Mouse (Mus musculus): ENCODE measurements around the gene Pdgfc. TPM values are rescaled to one million over a fixed set of nuclear protein-coding genes. Genes with fewer than 3 reads are reported as not detected.

Pdgfc gene
- polyA plus RNA-seq (2012; ENCODE audit: insufficient read depth, low replicate concordance): 0.19 TPM in 1 of 2 replicates, not detected in the other

DNA sequence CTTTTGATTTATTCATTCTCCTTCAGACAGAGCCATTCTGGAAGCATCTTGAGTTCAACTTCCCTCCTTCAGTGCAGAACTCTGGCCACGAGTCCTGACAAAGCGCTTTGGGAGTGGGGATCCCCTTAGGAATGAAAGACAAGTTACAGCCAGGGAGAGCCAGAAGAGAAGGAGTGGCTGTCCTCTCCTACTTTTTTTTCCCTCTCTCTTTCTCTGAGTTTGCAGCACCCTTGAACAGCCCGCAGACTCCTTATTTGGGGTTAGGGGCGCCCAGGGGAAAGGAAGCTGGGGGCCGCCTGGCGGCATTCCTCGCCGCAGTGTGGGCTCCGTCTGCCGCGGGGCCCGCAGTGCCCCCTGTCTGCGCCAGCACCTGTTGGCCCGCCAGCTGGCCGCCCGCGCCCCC is at the start of gene Pdgfc:
Pdgfc (plus strand) TSS at position 266 of the 403 bp plus-strand sequence.
- Histone ChIP-seq H3K4me3 (replicated peaks) (peak within 1 kb of the TSS; percentile 93), H3K4me1 (peaks cover 19% of the 10 kb centered on the region), H3K27me3 (replicated peaks) (peaks cover 48% of the 10 kb centered on the region), H3K9me3 (no peaks in the 10 kb centered on the region), H3K36me3 (replicated peaks; ENCODE audit: low read length) (no peaks in the 10 kb centered on the region)
- TF ChIP-seq FLI1 (IDR thresholded peaks at IDR 0.05; ENCODE audit: low read length): no peak
- TF ChIP-seq GATA1 (IDR thresholded peaks at IDR 0.05; ENCODE audit: borderline replicate concordance, low read length): no peak

- no peaks in the 10 kb centered on the region for H3K27me3 ChIP-seq (replicated peaks)
- no peaks in the 10 kb centered on the region for H3K36me3 ChIP-seq (replicated peaks; ENCODE audit: low read length)
- H3K9me3 ChIP-seq: no peaks in the 10 kb centered on the region
- H3K4me3 ChIP-seq (replicated peaks): no peak overlapping the region
- TF ChIP-seq GATA1 (IDR thresholded peaks at IDR 0.05; ENCODE audit: borderline replicate concordance, low read length): no peak
- no peaks in the 10 kb centered on the region for H3K4me1 ChIP-seq
Observed at GRCm38 (mm10) chr3:81009245-81009644, 27.0 kb upstream of the Pdgfc start.

- Histone ChIP-seq H3K36me3 (replicated peaks; ENCODE audit: low read length) (no peaks in the 10 kb centered on the region), H3K4me3 (replicated peaks) (no peak overlapping the region), H3K4me1 (no peaks in the 10 kb centered on the region), H3K27me3 (replicated peaks) (no peaks in the 10 kb centered on the region), H3K9me3 (no peaks in the 10 kb centered on the region)
- TF ChIP-seq GATA1 (IDR thresholded peaks at IDR 0.05; ENCODE audit: borderline replicate concordance, low read length) (no peak), FLI1 (IDR thresholded peaks at IDR 0.05; ENCODE audit: low read length) (no peak)
Observed at GRCm38 (mm10) chr3:81009899-81010298, 26.3 kb upstream of the Pdgfc start.

GRCm38 (mm10) chr3:81017385-81018051 is 18.7 kb upstream of the Pdgfc start:
- Histone ChIP-seq H3K4me3 (replicated peaks) (no peak overlapping the region), H3K4me1 (no peaks in the 10 kb centered on the region), H3K27me3 (replicated peaks) (no peaks in the 10 kb centered on the region), H3K36me3 (replicated peaks; ENCODE audit: low read length) (no peaks in the 10 kb centered on the region), H3K9me3 (no peaks in the 10 kb centered on the region)
- no peak for TF ChIP-seq GATA1 (IDR thresholded peaks at IDR 0.05; ENCODE audit: borderline replicate concordance, low read length)
- no peak for TF ChIP-seq FLI1 (IDR thresholded peaks at IDR 0.05; ENCODE audit: low read length)

- Histone ChIP-seq H3K9me3 (no peaks in the 10 kb centered on the region), H3K36me3 (replicated peaks; ENCODE audit: low read length) (no peaks in the 10 kb centered on the region), H3K4me1 (no peaks in the 10 kb centered on the region), H3K27me3 (replicated peaks) (no peaks in the 10 kb centered on the region), H3K4me3 (replicated peaks) (no peak overlapping the region)
- TF ChIP-seq FLI1 (IDR thresholded peaks at IDR 0.05; ENCODE audit: low read length): no peak
- TF ChIP-seq GATA1 (IDR thresholded peaks at IDR 0.05; ENCODE audit: borderline replicate concordance, low read length): no peak
Observed at GRCm38 (mm10) chr3:81020064-81020463, 16.2 kb upstream of the Pdgfc start.

- H3K36me3 ChIP-seq (replicated peaks; ENCODE audit: low read length): no peaks in the 10 kb centered on the region
- TF ChIP-seq FLI1 (IDR thresholded peaks at IDR 0.05; ENCODE audit: low read length): no peak
- TF ChIP-seq GATA1 (IDR thresholded peaks at IDR 0.05; ENCODE audit: borderline replicate concordance, low read length): no peak
- no peaks in the 10 kb centered on the region for H3K4me1 ChIP-seq
- no peaks in the 10 kb centered on the region for H3K27me3 ChIP-seq (replicated peaks)
- no peaks in the 10 kb centered on the region for H3K9me3 ChIP-seq
- H3K4me3 ChIP-seq (replicated peaks): no peak overlapping the region
Observed at GRCm38 (mm10) chr3:81021783-81022182, 14.4 kb upstream of the Pdgfc start.

GRCm38 (mm10) chr3:81022266-81022665 is 13.9 kb upstream of the Pdgfc start:
- no peak for TF ChIP-seq GATA1 (IDR thresholded peaks at IDR 0.05; ENCODE audit: borderline replicate concordance, low read length)
- no peak for TF ChIP-seq FLI1 (IDR thresholded peaks at IDR 0.05; ENCODE audit: low read length)
- H3K4me3 ChIP-seq (replicated peaks): no peak overlapping the region
- no peaks in the 10 kb centered on the region for H3K27me3 ChIP-seq (replicated peaks)
- no peaks in the 10 kb centered on the region for H3K36me3 ChIP-seq (replicated peaks; ENCODE audit: low read length)
- no peaks in the 10 kb centered on the region for H3K9me3 ChIP-seq
- H3K4me1 ChIP-seq: no peaks in the 10 kb centered on the region

GRCm38 (mm10) chr3:81022845-81023244 is 13.4 kb upstream of the Pdgfc start:
- H3K36me3 ChIP-seq (replicated peaks; ENCODE audit: low read length): no peaks in the 10 kb centered on the region
- no peaks in the 10 kb centered on the region for H3K9me3 ChIP-seq
- no peak overlapping the region for H3K4me3 ChIP-seq (replicated peaks)
- H3K4me1 ChIP-seq: no peaks in the 10 kb centered on the region
- TF ChIP-seq GATA1 (IDR thresholded peaks at IDR 0.05; ENCODE audit: borderline replicate concordance, low read length) (no peak), FLI1 (IDR thresholded peaks at IDR 0.05; ENCODE audit: low read length) (no peak)
- no peaks in the 10 kb centered on the region for H3K27me3 ChIP-seq (replicated peaks)

DNA sequence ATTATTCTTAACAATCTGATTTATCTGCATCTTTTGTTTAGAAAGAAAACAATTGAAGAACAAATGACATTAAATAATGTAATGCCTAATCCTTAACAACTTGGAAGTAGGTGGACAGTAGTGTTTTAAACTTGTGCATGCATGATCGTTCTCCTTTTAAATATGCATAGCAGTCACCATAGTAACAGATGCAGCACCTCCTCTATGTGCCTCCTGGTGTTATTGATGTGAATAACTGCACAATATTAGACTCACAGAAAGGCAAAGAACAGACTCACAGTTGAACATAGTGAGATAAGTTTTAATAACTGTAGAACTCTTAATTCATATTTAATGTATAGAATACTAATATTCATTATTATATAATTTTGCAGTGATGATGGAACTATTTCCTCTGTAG is 12.6 kb upstream of the Pdgfc start:
- no peaks in the 10 kb centered on the region for H3K4me1 ChIP-seq
- no peak overlapping the region for H3K4me3 ChIP-seq (replicated peaks)
- no peaks in the 10 kb centered on the region for H3K27me3 ChIP-seq (replicated peaks)
- H3K9me3 ChIP-seq: no peaks in the 10 kb centered on the region
- TF ChIP-seq FLI1 (IDR thresholded peaks at IDR 0.05; ENCODE audit: low read length): no peak
- TF ChIP-seq GATA1 (IDR thresholded peaks at IDR 0.05; ENCODE audit: borderline replicate concordance, low read length): no peak
- H3K36me3 ChIP-seq (replicated peaks; ENCODE audit: low read length): no peaks in the 10 kb centered on the region

GRCm38 (mm10) chr3:81025568-81026213 is 10.5 kb upstream of the Pdgfc start:
- TF ChIP-seq GATA1 (IDR thresholded peaks at IDR 0.05; ENCODE audit: borderline replicate concordance, low read length) (no peak), FLI1 (IDR thresholded peaks at IDR 0.05; ENCODE audit: low read length) (no peak)
- Histone ChIP-seq H3K27me3 (replicated peaks) (peaks cover 1% of the 10 kb centered on the region), H3K4me3 (replicated peaks) (no peak overlapping the region), H3K9me3 (no peaks in the 10 kb centered on the region), H3K36me3 (replicated peaks; ENCODE audit: low read length) (no peaks in the 10 kb centered on the region), H3K4me1 (no peaks in the 10 kb centered on the region)
